Mouse (Mus musculus): ENCODE results near the gene 3110082I17Rik. TPM values are rescaled to one million over a fixed set of nuclear protein-coding genes. Genes with fewer than 3 reads are reported as not detected.

The 3110082I17Rik gene
- polyA plus RNA-seq, 1 experiment: 4.8 TPM

DNA sequence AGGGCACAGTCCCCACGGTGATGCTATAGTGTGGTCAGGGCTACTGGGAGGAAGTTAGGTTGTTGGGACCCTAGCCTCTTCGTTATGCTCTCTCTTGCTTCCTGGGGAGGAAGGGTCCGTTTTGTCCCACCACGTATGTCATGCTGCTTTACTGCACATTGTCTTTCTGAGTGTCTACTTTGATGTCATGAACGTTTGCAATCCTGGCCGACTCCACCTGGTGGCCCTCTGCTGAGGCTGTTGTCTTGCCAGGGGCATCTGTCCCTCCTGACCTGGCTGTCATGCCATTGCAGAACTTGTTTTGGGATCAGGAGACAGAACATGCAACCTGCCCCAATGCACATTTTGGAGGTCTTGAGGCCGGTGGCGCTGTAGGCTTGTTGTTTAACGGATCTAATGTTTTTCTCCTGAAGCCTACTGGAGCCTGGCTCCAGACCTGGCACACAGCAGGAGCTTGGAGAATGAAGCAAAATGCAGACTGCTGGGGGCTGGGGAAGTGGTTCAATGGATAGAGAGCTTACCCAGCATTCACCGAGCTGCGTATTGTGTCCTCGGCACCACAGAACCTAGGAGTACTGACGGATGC lies 134.1 kb downstream of the 3110082I17Rik start:
- Histone ChIP-seq H3K4me1 (ENCODE audit: control insufficient read depth, insufficient read depth, low read length) (0 out of 2 replicates have a peak, but pooled peaks cover 3% of the 10 kb centered on the region), H3K27me3 (replicated peaks; ENCODE audit: control insufficient read depth, insufficient read depth, low read length) (no peaks in the 10 kb centered on the region), H3K27ac (ENCODE audit: insufficient read depth, low read depth, low read length) (no peak overlapping the region), H3K36me3 (ENCODE audit: control insufficient read depth, insufficient read depth, low read length) (no peaks in the 10 kb centered on the region), H3K4me3 (ENCODE audit: insufficient read depth, low read depth, low read length) (no peak overlapping the region)
- TF ChIP-seq CTCF (conservative IDR thresholded peaks at IDR 0.05; ENCODE audit: insufficient read depth, insufficient read length, low read depth, low read length): no peak
- TF ChIP-seq POLR2A (IDR thresholded peaks at IDR 0.05; ENCODE audit: low read depth, low read length): no peak
- 68% methylated on average over 13 of the region's 13 CpGs for WGBS
- DNase-seq: no peak

DNA sequence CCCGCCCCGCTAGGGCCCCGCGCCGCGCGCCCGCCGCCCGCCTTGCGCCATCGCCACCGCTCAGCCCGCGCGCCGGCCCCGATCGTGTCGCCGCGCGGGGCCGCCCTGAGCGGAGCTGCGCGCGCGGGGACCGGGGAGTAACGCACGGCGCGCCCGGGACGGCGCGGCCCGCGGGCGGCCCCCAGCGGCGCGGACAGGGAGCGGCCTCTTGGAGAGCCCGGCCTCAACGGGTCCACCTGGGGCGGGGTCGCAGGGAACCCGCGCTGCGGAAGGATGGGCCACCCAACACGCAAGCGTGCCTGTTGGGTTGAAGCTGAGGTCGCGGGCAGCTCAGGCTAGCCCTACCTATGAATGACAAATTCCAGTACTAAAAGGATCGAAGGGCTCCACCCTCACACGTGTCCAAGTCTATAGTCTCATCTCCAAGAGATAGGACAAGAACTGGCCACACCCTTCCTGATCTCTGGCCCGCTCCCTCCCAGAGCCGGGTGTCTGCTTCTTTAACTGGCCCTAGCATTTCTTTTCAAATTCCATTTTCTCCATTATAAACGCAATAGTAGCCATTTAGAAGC lies 134.8 kb downstream of the 3110082I17Rik start, which contains the start of gene Adap1:
Adap1 (minus strand) TSS at position 228 of the 572 bp plus-strand sequence.
- Histone ChIP-seq H3K27ac (ENCODE audit: insufficient read depth, low read depth, low read length) (no peak within 1 kb of the TSS), H3K4me1 (ENCODE audit: control insufficient read depth, insufficient read depth, low read length) (peaks cover 8% of the 10 kb centered on the region; the same call in 1 of the 2 replicates), H3K4me3 (ENCODE audit: insufficient read depth, low read depth, low read length) (peak within 1 kb of the TSS; percentile 61), H3K27me3 (replicated peaks; ENCODE audit: control insufficient read depth, insufficient read depth, low read length) (no peaks in the 10 kb centered on the region), H3K36me3 (ENCODE audit: control insufficient read depth, insufficient read depth, low read length) (no peaks in the 10 kb centered on the region)
- TF ChIP-seq CTCF (conservative IDR thresholded peaks at IDR 0.05; ENCODE audit: insufficient read depth, insufficient read length, low read depth, low read length) (peak; percentile 44), POLR2A (IDR thresholded peaks at IDR 0.05; ENCODE audit: low read depth, low read length) (no peak)
- peak; percentile 63 for DNase-seq
- WGBS: 4% methylated on average over 61 of the region's 61 CpGs

DNA sequence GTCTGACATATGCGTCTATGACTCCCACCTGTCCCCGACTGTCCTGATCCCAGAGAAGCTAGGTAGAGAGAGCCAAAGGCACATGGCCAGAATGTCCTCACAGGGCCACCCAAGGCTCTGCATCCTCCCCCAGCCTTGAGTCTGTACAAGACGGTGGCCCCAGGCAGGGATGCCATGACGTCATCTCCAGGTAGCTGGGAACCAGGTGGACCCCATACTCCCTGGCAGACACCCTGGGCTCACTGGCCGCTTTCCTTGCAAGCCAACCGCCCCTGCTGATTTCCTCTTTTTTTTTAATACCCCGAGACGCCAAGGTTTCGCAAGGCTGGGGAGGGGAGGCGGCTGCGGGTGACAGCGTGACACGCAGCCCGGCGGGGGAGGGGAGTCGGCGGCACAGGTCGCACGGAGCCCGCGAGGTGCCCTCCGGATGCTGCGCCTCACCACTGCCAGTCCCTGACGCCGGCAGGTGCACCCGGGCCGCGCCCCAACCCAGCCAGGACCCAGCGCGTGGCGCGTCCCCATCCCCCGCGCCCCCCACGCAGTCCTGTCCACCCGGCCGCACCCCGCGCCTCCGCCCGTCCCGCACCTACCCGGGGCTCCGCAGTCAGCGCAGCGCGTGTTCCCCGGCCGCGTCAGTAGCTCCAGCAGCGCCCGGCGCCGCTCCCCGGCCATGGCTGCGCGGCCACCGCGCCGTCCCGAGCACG lies 135.5 kb downstream of the 3110082I17Rik start:
- Histone ChIP-seq H3K4me3 (ENCODE audit: insufficient read depth, low read depth, low read length) (peak overlapping the region; percentile 61), H3K4me1 (ENCODE audit: control insufficient read depth, insufficient read depth, low read length) (peaks cover 13% of the 10 kb centered on the region), H3K27ac (ENCODE audit: insufficient read depth, low read depth, low read length) (no peak overlapping the region), H3K36me3 (ENCODE audit: control insufficient read depth, insufficient read depth, low read length) (no peaks in the 10 kb centered on the region), H3K27me3 (replicated peaks; ENCODE audit: control insufficient read depth, insufficient read depth, low read length) (no peaks in the 10 kb centered on the region)
- DNase-seq: peak; percentile 43
- TF ChIP-seq POLR2A (IDR thresholded peaks at IDR 0.05; ENCODE audit: low read depth, low read length) (no peak), CTCF (conservative IDR thresholded peaks at IDR 0.05; ENCODE audit: insufficient read depth, insufficient read length, low read depth, low read length) (no peak)
- 2% methylated on average over 46 of the region's 62 CpGs for WGBS

DNA sequence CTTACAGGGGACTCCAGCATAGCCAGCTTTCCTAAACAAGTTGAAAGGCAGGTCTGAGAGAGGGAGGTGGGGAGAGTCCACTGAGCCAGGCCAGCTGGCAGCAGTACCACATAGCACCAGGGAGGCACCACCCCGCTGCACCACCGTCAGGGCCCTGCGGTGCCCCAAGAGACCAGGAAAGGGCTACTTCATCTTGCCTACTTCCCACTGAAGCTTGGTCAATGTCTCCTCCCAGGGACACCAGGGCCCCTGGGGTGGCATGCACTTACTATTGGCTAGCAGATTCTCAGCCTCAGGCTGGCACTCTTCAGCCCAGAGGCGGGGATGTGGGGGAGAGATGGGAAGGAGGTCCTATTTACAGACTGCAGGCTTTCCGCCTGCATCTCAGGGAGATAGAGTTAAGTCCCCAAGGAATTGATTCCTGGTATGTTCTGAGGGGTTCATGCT lies 136.3 kb downstream of the 3110082I17Rik start:
- peak; percentile 59 for DNase-seq
- WGBS: 41% methylated on average over 5 of the region's 5 CpGs
- Histone ChIP-seq H3K27ac (ENCODE audit: insufficient read depth, low read depth, low read length) (peak overlapping the region; percentile 58), H3K27me3 (replicated peaks; ENCODE audit: control insufficient read depth, insufficient read depth, low read length) (no peaks in the 10 kb centered on the region), H3K4me3 (ENCODE audit: insufficient read depth, low read depth, low read length) (peak overlapping the region; percentile 61; the same call in 1 of the 2 replicates), H3K36me3 (ENCODE audit: control insufficient read depth, insufficient read depth, low read length) (no peaks in the 10 kb centered on the region), H3K4me1 (ENCODE audit: control insufficient read depth, insufficient read depth, low read length) (peaks cover 17% of the 10 kb centered on the region)
- TF ChIP-seq CTCF (conservative IDR thresholded peaks at IDR 0.05; ENCODE audit: insufficient read depth, insufficient read length, low read depth, low read length): no peak; the same call in 1 of the 2 replicates
- TF ChIP-seq POLR2A (IDR thresholded peaks at IDR 0.05; ENCODE audit: low read depth, low read length): no peak

DNA sequence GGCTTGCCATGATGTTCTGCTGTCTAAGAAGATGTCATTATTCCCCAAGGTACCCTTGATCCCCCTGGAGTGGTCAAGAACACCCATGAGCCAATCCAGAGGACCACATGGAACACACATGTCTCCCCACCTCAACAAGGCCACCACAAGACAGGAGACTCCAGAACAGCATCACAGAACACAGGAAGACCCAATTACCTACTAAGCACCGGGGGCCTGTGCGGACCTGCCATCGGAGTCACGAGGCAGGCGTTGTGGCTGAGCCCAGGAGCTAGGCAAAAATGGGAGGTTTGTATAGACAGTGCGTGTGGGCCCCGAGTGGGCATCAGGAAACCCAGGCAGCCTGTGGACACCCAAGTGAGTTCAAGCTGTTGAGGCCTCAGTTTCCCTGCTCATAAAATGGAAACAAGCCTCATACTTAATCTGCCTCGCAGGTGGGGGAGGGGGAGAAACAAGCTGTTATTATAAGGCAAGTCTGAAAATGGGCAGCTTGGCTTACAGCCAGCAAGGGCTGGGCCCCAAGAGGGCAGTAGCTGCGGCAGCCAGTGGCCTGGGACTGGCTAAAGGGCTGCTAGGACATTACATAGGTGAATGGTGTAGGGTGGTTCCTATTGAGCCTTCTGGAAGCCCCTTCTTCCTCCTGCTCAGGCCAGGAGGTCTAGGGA lies 136.9 kb downstream of the 3110082I17Rik start:
- Histone ChIP-seq H3K27me3 (replicated peaks; ENCODE audit: control insufficient read depth, insufficient read depth, low read length) (no peaks in the 10 kb centered on the region), H3K27ac (ENCODE audit: insufficient read depth, low read depth, low read length) (peak overlapping the region; percentile 58), H3K4me1 (ENCODE audit: control insufficient read depth, insufficient read depth, low read length) (peaks cover 24% of the 10 kb centered on the region), H3K4me3 (ENCODE audit: insufficient read depth, low read depth, low read length) (no peak overlapping the region), H3K36me3 (ENCODE audit: control insufficient read depth, insufficient read depth, low read length) (no peaks in the 10 kb centered on the region)
- DNase-seq: peak; percentile 69
- TF ChIP-seq CTCF (conservative IDR thresholded peaks at IDR 0.05; ENCODE audit: insufficient read depth, insufficient read length, low read depth, low read length): no peak
- TF ChIP-seq POLR2A (IDR thresholded peaks at IDR 0.05; ENCODE audit: low read depth, low read length): no peak
- WGBS: 76% methylated on average over 9 of the region's 9 CpGs

DNA sequence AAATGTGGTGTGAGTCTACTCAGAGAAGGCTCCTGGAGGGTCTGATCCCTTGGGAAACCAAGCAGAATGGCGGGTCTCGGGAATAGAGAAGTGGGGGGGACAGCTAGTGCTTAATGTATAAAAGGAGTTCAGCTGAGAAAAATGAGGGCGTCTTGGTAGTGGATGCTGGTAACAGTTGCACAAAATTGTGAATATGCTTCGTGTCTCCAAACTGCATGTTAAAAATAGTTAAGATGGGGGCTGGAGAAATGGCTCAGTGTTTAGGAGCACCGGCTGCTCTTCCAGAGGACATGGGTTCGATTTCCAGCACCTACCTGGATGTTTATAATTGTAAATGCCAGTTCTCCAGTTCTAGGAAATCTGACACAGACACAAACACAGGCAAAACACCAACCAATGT lies 139.0 kb downstream of the 3110082I17Rik start:
- no peaks in the 10 kb centered on the region for H3K36me3 ChIP-seq (ENCODE audit: control insufficient read depth, insufficient read depth, low read length)
- WGBS: 87% methylated on average over 6 of the region's 6 CpGs
- no peaks in the 10 kb centered on the region for H3K27me3 ChIP-seq (replicated peaks; ENCODE audit: control insufficient read depth, insufficient read depth, low read length)
- H3K4me1 ChIP-seq (ENCODE audit: control insufficient read depth, insufficient read depth, low read length): peaks cover 36% of the 10 kb centered on the region
- DNase-seq: no peak
- TF ChIP-seq POLR2A (IDR thresholded peaks at IDR 0.05; ENCODE audit: low read depth, low read length) (no peak), CTCF (conservative IDR thresholded peaks at IDR 0.05; ENCODE audit: insufficient read depth, insufficient read length, low read depth, low read length) (no peak)
- H3K27ac ChIP-seq (ENCODE audit: insufficient read depth, low read depth, low read length): no peak overlapping the region
- no peak overlapping the region for H3K4me3 ChIP-seq (ENCODE audit: insufficient read depth, low read depth, low read length)
